In the genomic region with DNA sequence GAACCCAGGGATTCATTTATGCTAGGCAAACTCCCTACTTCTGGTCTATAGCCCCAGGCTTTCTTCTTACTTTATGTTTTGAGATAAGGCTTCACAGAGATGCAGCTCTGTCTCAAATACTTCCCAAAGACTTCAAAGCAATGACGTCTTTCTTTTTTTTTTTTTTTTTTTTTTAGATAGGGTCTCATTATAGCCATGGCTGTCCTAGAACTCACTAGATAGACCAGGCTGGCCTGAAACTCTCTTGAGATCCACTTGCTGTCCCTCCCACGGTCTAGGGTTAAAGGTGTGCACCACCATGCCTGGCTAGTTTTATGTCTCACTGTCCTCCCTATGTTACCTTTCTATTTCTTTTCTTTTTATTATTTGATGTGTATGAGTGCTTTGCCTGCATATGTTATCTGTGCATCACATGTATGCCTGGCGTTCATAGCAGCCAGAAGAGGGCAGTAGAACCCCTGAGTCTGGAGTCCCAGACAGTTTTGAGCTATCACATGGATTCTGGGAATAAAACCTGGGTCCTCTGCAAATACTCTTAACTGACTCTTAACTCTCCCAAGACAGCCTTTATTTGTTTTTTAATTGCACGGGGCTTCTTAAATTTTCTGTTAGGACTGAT, we compare ENCODE assay signal across 13 mouse cellular contexts. TPM values are rescaled to one million over a fixed set of nuclear protein-coding genes. Genes with fewer than 3 reads are reported as not detected.
DNase-seq lines count a peak whose midpoint lies in the region; ATAC-seq and TF ChIP-seq lines count a peak whose summit lies in the region.
"Had no signal": no experiment of that assay in that cellular context is flagged by ENCODE, and none has a peak within 500 bp of the region (broad histone marks: within the 10 kb centered on the region; RNA-seq: fewer than 3 reads in every experiment).

No protein-coding gene starts in this region.

- no peak overlapping the region for H3K4me2 ChIP-seq in hindbrain, postnatal 0 days (ENCODE audit: low read depth, low read length)
- no peak overlapping the region for H3K4me2 ChIP-seq in midbrain, postnatal 0 days (ENCODE audit: low read depth, low read length, poor library complexity, severe bottlenecking)
- no peak overlapping the region for H3K4me2 ChIP-seq in midbrain, embryonic 16.5 days (ENCODE audit: low read length)
- H3K4me2 ChIP-seq: neural tube, embryonic 12.5 days had no signal

- TF ChIP-seq POLR2A in embryonic fibroblast, embryonic 13.5 days (IDR thresholded peaks at IDR 0.05; ENCODE audit: low read depth, low read length): no peak

- peaks cover 4% of the 10 kb centered on the region; the same call in 1 of the 2 replicates for H3K4me1 ChIP-seq in hindbrain, postnatal 0 days (ENCODE audit: insufficient read depth, low read length)
- H3K4me1 ChIP-seq in hindbrain, embryonic 10.5 days (replicated peaks): peaks cover 10% of the 10 kb centered on the region
- H3K4me1 ChIP-seq in midbrain, postnatal 0 days (ENCODE audit: insufficient read depth, low read length): no peaks in the 10 kb centered on the region
- peaks cover under 1% of the 10 kb centered on the region; the same call in 1 of the 2 replicates for H3K4me1 ChIP-seq in midbrain, embryonic 16.5 days (ENCODE audit: control insufficient read depth, insufficient read depth, low read length)
- H3K4me1 ChIP-seq in embryonic fibroblast, embryonic 13.5 days (ENCODE audit: control insufficient read depth, insufficient read depth, low read length): peaks cover 5% of the 10 kb centered on the region
- H3K4me1 ChIP-seq: neural tube, embryonic 12.5 days had no signal

- H3K27ac ChIP-seq in hindbrain, postnatal 0 days: no peak overlapping the region
- H3K27ac ChIP-seq in hindbrain, embryonic 10.5 days: no peak overlapping the region
- no peak overlapping the region for H3K27ac ChIP-seq in midbrain, postnatal 0 days (ENCODE audit: low read depth, low read length)
- no peak overlapping the region for H3K27ac ChIP-seq in midbrain, embryonic 16.5 days (ENCODE audit: low read length)
- H3K27ac ChIP-seq in embryonic fibroblast, embryonic 13.5 days (ENCODE audit: insufficient read depth, low read length): peak overlapping the region; percentile 82; the same call in 1 of the 2 replicates
- H3K27ac ChIP-seq: midbrain, embryonic 10.5 days; neural tube, embryonic 12.5 days had no signal

- H3K9me3 ChIP-seq in hindbrain, postnatal 0 days (ENCODE audit: low read length): no peaks in the 10 kb centered on the region
- no peaks in the 10 kb centered on the region for H3K9me3 ChIP-seq in hindbrain, embryonic 10.5 days
- no peaks in the 10 kb centered on the region for H3K9me3 ChIP-seq in midbrain, postnatal 0 days (ENCODE audit: low read length)
- no peaks in the 10 kb centered on the region for H3K9me3 ChIP-seq in midbrain, embryonic 16.5 days (replicated peaks; ENCODE audit: control insufficient read depth, low read length, poor library complexity, severe bottlenecking)
- H3K9me3 ChIP-seq: midbrain, embryonic 10.5 days; neural tube, embryonic 12.5 days had no signal

- H3K9ac ChIP-seq in hindbrain, postnatal 0 days (replicated peaks; ENCODE audit: low read length): no peak overlapping the region
- H3K9ac ChIP-seq in midbrain, postnatal 0 days (replicated peaks; ENCODE audit: low read length, poor library complexity, severe bottlenecking): no peak overlapping the region
- H3K9ac ChIP-seq in midbrain, embryonic 16.5 days (ENCODE audit: low read depth, low read length): no peak overlapping the region
- H3K9ac ChIP-seq: neural tube, embryonic 12.5 days had no signal

- no peaks in the 10 kb centered on the region for H3K27me3 ChIP-seq in hindbrain, postnatal 0 days (ENCODE audit: insufficient read depth, low read length)
- H3K27me3 ChIP-seq in hindbrain, embryonic 10.5 days (ENCODE audit: insufficient read depth, poor library complexity, severe bottlenecking): no peaks in the 10 kb centered on the region
- H3K27me3 ChIP-seq in midbrain, postnatal 0 days (ENCODE audit: insufficient read depth, low read length): no peaks in the 10 kb centered on the region
- H3K27me3 ChIP-seq in midbrain, embryonic 16.5 days (ENCODE audit: control insufficient read depth, insufficient read depth, low read depth, low read length): no peaks in the 10 kb centered on the region
- H3K27me3 ChIP-seq: neural tube, embryonic 12.5 days had no signal

- no peaks in the 10 kb centered on the region for H3K36me3 ChIP-seq in hindbrain, postnatal 0 days (ENCODE audit: insufficient read depth, low read length)
- no peaks in the 10 kb centered on the region for H3K36me3 ChIP-seq in hindbrain, embryonic 10.5 days
- H3K36me3 ChIP-seq in midbrain, postnatal 0 days (ENCODE audit: insufficient read depth, low read length): no peaks in the 10 kb centered on the region
- H3K36me3 ChIP-seq in midbrain, embryonic 16.5 days (ENCODE audit: control insufficient read depth, insufficient read depth, low read length): no peaks in the 10 kb centered on the region
- H3K36me3 ChIP-seq: midbrain, embryonic 10.5 days; neural tube, embryonic 12.5 days had no signal

- no peak for TF ChIP-seq CTCF in hindbrain, postnatal 0 days (IDR thresholded peaks at IDR 0.05; ENCODE audit: low read depth)
- TF ChIP-seq CTCF in midbrain, postnatal 0 days (IDR thresholded peaks at IDR 0.05): peak; percentile 39; the same call in 1 of the 2 replicates
- TF ChIP-seq CTCF in embryonic fibroblast, embryonic 13.5 days (IDR thresholded peaks at IDR 0.05; ENCODE audit: borderline replicate concordance, insufficient read depth, low read length): no peak

- peak; percentile 18 for DNase-seq in hindbrain, postnatal 0 days (ENCODE audit: low spot score)
- DNase-seq in hindbrain, embryonic 10.5 days (ENCODE audit: low spot score): no peak
- DNase-seq in midbrain, postnatal 0 days (ENCODE audit: low spot score): no peak
- peak; percentile 80 for DNase-seq in ES-CJ7 (ENCODE audit: low read depth, low spot score)
- no peak for DNase-seq in urinary bladder, adult 2 months (ENCODE audit: low spot score)
- DNase-seq: cerebellum, postnatal 36 days; gastrocnemius, postnatal 10 days; right cerebral cortex, adult 18-20 months had no signal

- no peak overlapping the region for H3K4me3 ChIP-seq in hindbrain, postnatal 0 days (ENCODE audit: low read length)
- H3K4me3 ChIP-seq in hindbrain, embryonic 10.5 days: no peak overlapping the region
- H3K4me3 ChIP-seq in midbrain, postnatal 0 days (ENCODE audit: low read depth, low read length): no peak overlapping the region
- no peak overlapping the region for H3K4me3 ChIP-seq in midbrain, embryonic 16.5 days (ENCODE audit: low read depth, low read length)
- no peak overlapping the region for H3K4me3 ChIP-seq in embryonic fibroblast, embryonic 13.5 days (ENCODE audit: insufficient read depth, low read length)
- H3K4me3 ChIP-seq: midbrain, embryonic 10.5 days; neural tube, embryonic 12.5 days had no signal

- ATAC-seq in hindbrain, postnatal 0 days: no peak
- ATAC-seq in midbrain, postnatal 0 days (ENCODE audit: low FRiP score): no peak
- ATAC-seq in midbrain, embryonic 16.5 days: no peak
- no peak for ATAC-seq in erythroblast, adult 5-6 weeks (replicated peaks; ENCODE audit: low FRiP score, poor library complexity, severe bottlenecking)

- WGBS in hindbrain, postnatal 0 days: 57% methylated on average over 4 of the region's 4 CpGs
- WGBS in hindbrain, embryonic 10.5 days: 38% methylated on average over 4 of the region's 4 CpGs
- 56% methylated on average over 4 of the region's 4 CpGs for WGBS in midbrain, postnatal 0 days
- WGBS in midbrain, embryonic 16.5 days: 45% methylated on average over 4 of the region's 4 CpGs

RNA-seq across cellular contexts. Expression of gene Zbtb38, which starts 37.9 kb away (rescaled TPM):
- total RNA-seq in hindbrain, postnatal 0 days (2014; rRNA removed): 36.2 and 46.5 TPM in 2 replicates
- polyA plus RNA-seq in hindbrain, postnatal 0 days (2015; fragmentation: Nextera tagmentation; extraction: Ambion mirVana): 36.6 and 38.7 TPM in 2 replicates
- polyA plus RNA-seq in hindbrain, embryonic 10.5 days (2016; fragmentation: Nextera tagmentation; extraction: Ambion mirVana): 7.8 and 8.5 TPM in 2 replicates
- 50.7 and 77.7 TPM in 2 replicates for total RNA-seq in midbrain, postnatal 0 days (2014; rRNA removed)
- polyA plus RNA-seq in midbrain, postnatal 0 days (2015; fragmentation: Nextera tagmentation; extraction: Ambion mirVana): 46.2 and 49.9 TPM in 2 replicates
- polyA plus RNA-seq in midbrain, embryonic 16.5 days (2015; fragmentation: Nextera tagmentation; extraction: Ambion mirVana): 57.1 and 58.1 TPM in 2 replicates
- 33.6 and 47.0 TPM in 2 replicates for polyA plus RNA-seq in embryonic fibroblast, embryonic 13.5 days (2011; ENCODE audit: insufficient read length, low read depth, missing spikeins)
- 8.1 and 14.3 TPM in 2 replicates for polyA plus RNA-seq in urinary bladder, adult 2 months (2012; rRNA removed)
- total RNA-seq in erythroblast, adult 5-6 weeks (2015; ENCODE audit: low replicate concordance): 4.8 and 7.1 TPM in 2 replicates
- total RNA-seq in erythroblast, adult 5-6 weeks (2017; ENCODE audit: low replicate concordance): 4.9 and 6.0 TPM in 2 replicates

Comparison
In these comparisons a context has a peak if more than half of its experiments do, and no peak if none do; other contexts are left out.
1. DNase-seq: peak in hindbrain, postnatal 0 days (single experiment) and ES-CJ7 (single experiment); none in hindbrain, embryonic 10.5 days (single experiment), midbrain, postnatal 0 days (single experiment) and urinary bladder, adult 2 months (single experiment).